Comparison of ENCODE assay signal across 27 mouse cellular contexts in the genomic region with DNA sequence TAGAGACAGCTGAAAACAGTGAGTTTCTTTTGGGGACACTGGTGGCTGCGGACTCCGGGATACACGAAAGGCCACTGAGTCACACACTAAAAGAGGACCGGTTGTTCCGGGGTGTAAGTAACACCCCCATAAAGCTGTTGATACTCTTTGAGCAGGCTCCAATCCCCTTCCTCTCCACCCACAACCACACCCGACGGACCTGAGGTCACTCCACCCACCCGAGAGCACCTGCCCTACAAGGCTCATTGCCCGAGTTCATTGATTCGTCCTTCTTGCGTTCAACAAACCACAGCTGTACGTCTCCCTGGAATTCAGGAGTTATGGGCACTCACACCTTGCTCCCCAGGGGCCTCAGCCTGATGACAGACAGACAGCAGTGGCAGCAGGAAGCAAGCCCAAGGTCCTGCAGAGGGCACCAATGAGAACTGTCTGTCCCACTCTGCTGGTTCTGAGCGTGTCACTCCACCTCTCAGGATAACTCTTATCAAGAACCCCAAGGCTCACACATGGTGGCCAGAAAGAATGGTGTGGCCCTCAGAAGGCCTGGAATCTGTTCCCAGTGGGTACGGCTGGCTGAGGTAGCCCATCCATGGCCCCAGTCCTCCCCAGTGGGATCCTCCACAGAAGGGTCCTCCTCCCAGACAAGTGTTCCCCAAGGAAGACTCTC.
A peak's percentile ranks its signal among the peaks of the same experiment; 100 is the strongest.
DNase-seq lines count a peak whose midpoint lies in the region; ATAC-seq and TF ChIP-seq lines count a peak whose summit lies in the region.
"Had no signal": no experiment of that assay in that cellular context is flagged by ENCODE, and none has a peak within 500 bp of the region (broad histone marks: within the 10 kb centered on the region; RNA-seq: fewer than 3 reads in every experiment).

No protein-coding gene starts in this region.

- no peak overlapping the region for H3K27ac ChIP-seq in midbrain, embryonic 11.5 days (ENCODE audit: low read depth, low read length)
- no peak overlapping the region for H3K27ac ChIP-seq in midbrain, embryonic 10.5 days (replicated peaks)
- H3K27ac ChIP-seq in liver, embryonic 14.5 days, result peak overlapping the region; percentile 18; the same call in 1 of the 2 replicates
- H3K27ac ChIP-seq in kidney, embryonic 16.5 days (ENCODE audit: low read length), result no peak overlapping the region
- no peak overlapping the region for H3K27ac ChIP-seq in forebrain, embryonic 15.5 days (replicated peaks)
- H3K27ac ChIP-seq in kidney, adult 2 months (ENCODE audit: insufficient read depth, low read depth, low read length), result no peak overlapping the region
- H3K27ac ChIP-seq: forebrain, embryonic 10.5 days; gastrocnemius, adult 2 months; hindbrain, embryonic 15.5 days; midbrain, embryonic 15.5 days; neural tube, embryonic 15.5 days had no signal

- no peaks in the 10 kb centered on the region for H3K36me3 ChIP-seq in midbrain, embryonic 11.5 days (ENCODE audit: control insufficient read depth, insufficient read depth, low read length)
- no peaks in the 10 kb centered on the region for H3K36me3 ChIP-seq in midbrain, embryonic 10.5 days
- no peaks in the 10 kb centered on the region for H3K36me3 ChIP-seq in liver, embryonic 14.5 days (replicated peaks; ENCODE audit: control insufficient read depth, insufficient read depth, low read depth)
- H3K36me3 ChIP-seq in kidney, embryonic 16.5 days (ENCODE audit: insufficient read depth, low read length), result no peaks in the 10 kb centered on the region
- H3K36me3 ChIP-seq in forebrain, embryonic 15.5 days, result no peaks in the 10 kb centered on the region
- no peaks in the 10 kb centered on the region for H3K36me3 ChIP-seq in kidney, adult 2 months (ENCODE audit: control insufficient read depth, insufficient read depth, low read length)
- H3K36me3 ChIP-seq: forebrain, embryonic 10.5 days; hindbrain, embryonic 15.5 days; midbrain, embryonic 15.5 days; neural tube, embryonic 15.5 days had no signal

- ATAC-seq in midbrain, embryonic 11.5 days (ENCODE audit: low FRiP score), result no peak
- peak; percentile 92 for ATAC-seq in erythroid progenitor cell, adult 5-6 weeks (replicated peaks; ENCODE audit: low FRiP score, poor library complexity, severe bottlenecking)
- ATAC-seq in liver, embryonic 14.5 days (ENCODE audit: insufficient read depth), result peak; percentile 88
- ATAC-seq in megakaryocyte-erythroid progenitor cell, adult 5-6 weeks (replicated peaks; ENCODE audit: low FRiP score, low TSS enrichment, poor library complexity, severe bottlenecking), result peak; percentile 50; the same call in 1 of the 2 replicates
- ATAC-seq in kidney, embryonic 16.5 days (ENCODE audit: low FRiP score, low TSS enrichment), result no peak
- no peak for ATAC-seq in forebrain, embryonic 15.5 days (replicated peaks)
- ATAC-seq: CD4-positive, CD25-positive, alpha-beta regulatory T cell, adult 4 months; forebrain, embryonic 16.5 days; inflammation-experienced regulatory T-cells, adult 6 months; midbrain, embryonic 15.5 days had no signal

- DNase-seq in midbrain, embryonic 11.5 days (ENCODE audit: low spot score, missing footprints), result peak; percentile 39
- no peak for DNase-seq in midbrain, embryonic 10.5 days (ENCODE audit: low spot score)
- no peak for DNase-seq in liver, embryonic 14.5 days (ENCODE audit: low read depth in 3 of 3, low spot score in 3 of 3)
- no peak for DNase-seq in kidney, adult 2 months
- DNase-seq: adrenal gland, postnatal 25 days; cerebellum, adult 2 months; cerebellum, postnatal 25 days; gastrocnemius, adult 2 months; kidney, adult 9 months; kidney, postnatal 14 days; lung, postnatal 36 days; retina, postnatal 1 day; right cerebral cortex, postnatal 25 days; thymus, adult 2 months; thymus, postnatal 36 days had no signal

- WGBS in midbrain, embryonic 11.5 days, result 93% methylated on average over 14 of the region's 14 CpGs
- WGBS in midbrain, embryonic 10.5 days, result 87% methylated on average over 14 of the region's 14 CpGs
- 59% methylated on average over 14 of the region's 14 CpGs for WGBS in liver, embryonic 14.5 days (ENCODE audit: insufficient replicate concordance)
- WGBS in kidney, embryonic 16.5 days, result 75% methylated on average over 14 of the region's 14 CpGs
- 92% methylated on average over 14 of the region's 14 CpGs for WGBS in forebrain, embryonic 15.5 days
- 72% methylated on average over 14 of the region's 14 CpGs for WGBS in kidney, adult 2 months

- H3K4me3 ChIP-seq in midbrain, embryonic 11.5 days (ENCODE audit: low read depth, low read length), result no peak overlapping the region
- H3K4me3 ChIP-seq in midbrain, embryonic 10.5 days, result no peak overlapping the region
- no peak overlapping the region for H3K4me3 ChIP-seq in liver, embryonic 14.5 days (ENCODE audit: insufficient read depth in 1 of 2, low read depth in 2 of 2, low read length in 2 of 2)
- H3K4me3 ChIP-seq in kidney, embryonic 16.5 days (ENCODE audit: low read length), result no peak overlapping the region
- no peak overlapping the region for H3K4me3 ChIP-seq in forebrain, embryonic 15.5 days
- no peak overlapping the region for H3K4me3 ChIP-seq in kidney, adult 2 months (ENCODE audit: insufficient read depth, low read depth, low read length)
- H3K4me3 ChIP-seq: forebrain, embryonic 10.5 days; gastrocnemius, adult 2 months; hindbrain, embryonic 15.5 days; megakaryocyte, embryonic 14.5 days; midbrain, embryonic 15.5 days; neural tube, embryonic 15.5 days had no signal

- no peaks in the 10 kb centered on the region for H3K27me3 ChIP-seq in midbrain, embryonic 11.5 days (ENCODE audit: control insufficient read depth, insufficient read depth, low read length)
- no peaks in the 10 kb centered on the region for H3K27me3 ChIP-seq in midbrain, embryonic 10.5 days (ENCODE audit: low read depth, poor library complexity, severe bottlenecking)
- H3K27me3 ChIP-seq in liver, embryonic 14.5 days (ENCODE audit: control insufficient read depth, insufficient read depth, low read length), result no peaks in the 10 kb centered on the region
- H3K27me3 ChIP-seq in kidney, embryonic 16.5 days (ENCODE audit: insufficient read depth, low read length), result no peaks in the 10 kb centered on the region
- H3K27me3 ChIP-seq in forebrain, embryonic 15.5 days, result no peaks in the 10 kb centered on the region
- no peaks in the 10 kb centered on the region for H3K27me3 ChIP-seq in kidney, adult 2 months (replicated peaks; ENCODE audit: control insufficient read depth, insufficient read depth, low read length)
- H3K27me3 ChIP-seq: hindbrain, embryonic 15.5 days; megakaryocyte, embryonic 14.5 days; midbrain, embryonic 15.5 days; neural tube, embryonic 15.5 days had no signal

- TF ChIP-seq POLR2A in kidney, adult 2 months (IDR thresholded peaks at IDR 0.05; ENCODE audit: low read depth, low read length), result no peak

- no peaks in the 10 kb centered on the region for H3K9me3 ChIP-seq in midbrain, embryonic 11.5 days (ENCODE audit: control insufficient read depth, low read length)
- H3K9me3 ChIP-seq in midbrain, embryonic 10.5 days (replicated peaks), result no peaks in the 10 kb centered on the region
- no peaks in the 10 kb centered on the region for H3K9me3 ChIP-seq in liver, embryonic 14.5 days (ENCODE audit: control insufficient read depth, low read length)
- no peaks in the 10 kb centered on the region for H3K9me3 ChIP-seq in kidney, embryonic 16.5 days (ENCODE audit: low read length)
- H3K9me3 ChIP-seq in forebrain, embryonic 15.5 days, result no peaks in the 10 kb centered on the region
- H3K9me3 ChIP-seq: forebrain, embryonic 10.5 days; hindbrain, embryonic 15.5 days; midbrain, embryonic 15.5 days; neural tube, embryonic 15.5 days had no signal

- H3K4me1 ChIP-seq in midbrain, embryonic 11.5 days (ENCODE audit: control insufficient read depth, insufficient read depth, low read length), result no peaks in the 10 kb centered on the region
- peaks cover 4% of the 10 kb centered on the region; the same call in 1 of the 2 replicates for H3K4me1 ChIP-seq in midbrain, embryonic 10.5 days
- H3K4me1 ChIP-seq in liver, embryonic 14.5 days (replicated peaks; ENCODE audit: control insufficient read depth in 2 of 2, insufficient read depth in 2 of 2, low read length in 1 of 2), result peaks cover 11 to 12% of the 10 kb centered on the region in 2 experiments
- no peaks in the 10 kb centered on the region for H3K4me1 ChIP-seq in kidney, embryonic 16.5 days (ENCODE audit: insufficient read depth, low read length)
- no peaks in the 10 kb centered on the region for H3K4me1 ChIP-seq in forebrain, embryonic 15.5 days
- no peaks in the 10 kb centered on the region for H3K4me1 ChIP-seq in kidney, adult 2 months (ENCODE audit: control insufficient read depth, insufficient read depth, low read length)
- H3K4me1 ChIP-seq: megakaryocyte, embryonic 14.5 days had no signal

- peak; percentile 66 for TF ChIP-seq EP300 in liver, embryonic 14.5 days (IDR thresholded peaks at IDR 0.05; ENCODE audit: low read depth)

- no peak overlapping the region for H3K9ac ChIP-seq in midbrain, embryonic 11.5 days (ENCODE audit: low read length)
- H3K9ac ChIP-seq in liver, embryonic 14.5 days (replicated peaks), result peak overlapping the region; percentile 13; the same call in 1 of the 2 replicates
- no peak overlapping the region for H3K9ac ChIP-seq in kidney, embryonic 16.5 days (replicated peaks; ENCODE audit: low read length)
- no peak overlapping the region for H3K9ac ChIP-seq in forebrain, embryonic 15.5 days (replicated peaks)
- H3K9ac ChIP-seq: hindbrain, embryonic 15.5 days; midbrain, embryonic 15.5 days; neural tube, embryonic 15.5 days had no signal

- H3K4me2 ChIP-seq in midbrain, embryonic 11.5 days, result no peak overlapping the region
- H3K4me2 ChIP-seq in liver, embryonic 14.5 days (ENCODE audit: low read depth), result peak overlapping the region; percentile 32; the same call in 1 of the 2 replicates
- H3K4me2 ChIP-seq in kidney, embryonic 16.5 days (replicated peaks; ENCODE audit: low read depth, low read length), result no peak overlapping the region
- H3K4me2 ChIP-seq in forebrain, embryonic 15.5 days (replicated peaks), result no peak overlapping the region
- H3K4me2 ChIP-seq: hindbrain, embryonic 15.5 days; midbrain, embryonic 15.5 days; neural tube, embryonic 15.5 days had no signal

- peak; percentile 80 for TF ChIP-seq CTCF in liver, embryonic 14.5 days (IDR thresholded peaks at IDR 0.05; ENCODE audit: low read depth)
- no peak for TF ChIP-seq CTCF in kidney, adult 2 months (conservative IDR thresholded peaks at IDR 0.05; ENCODE audit: insufficient read depth, insufficient read length, low read depth, low read length)

Comparison
In these comparisons a context has a peak if more than half of its experiments do, and no peak if none do; other contexts are left out.
1. ATAC-seq: peak in erythroid progenitor cell, adult 5-6 weeks (single experiment), liver, embryonic 14.5 days (single experiment) and megakaryocyte-erythroid progenitor cell, adult 5-6 weeks (single experiment); none in midbrain, embryonic 11.5 days (single experiment), kidney, embryonic 16.5 days (single experiment) and forebrain, embryonic 15.5 days (single experiment).